Mouse (Mus musculus): ENCODE measurements at regions not wholly inside any gene's neighbourhood (a gene's known extent, or its start where the extent isn't known, plus 50 kb on each side); places are given as distances from the start of the nearest gene placed in this dataset.

DNA sequence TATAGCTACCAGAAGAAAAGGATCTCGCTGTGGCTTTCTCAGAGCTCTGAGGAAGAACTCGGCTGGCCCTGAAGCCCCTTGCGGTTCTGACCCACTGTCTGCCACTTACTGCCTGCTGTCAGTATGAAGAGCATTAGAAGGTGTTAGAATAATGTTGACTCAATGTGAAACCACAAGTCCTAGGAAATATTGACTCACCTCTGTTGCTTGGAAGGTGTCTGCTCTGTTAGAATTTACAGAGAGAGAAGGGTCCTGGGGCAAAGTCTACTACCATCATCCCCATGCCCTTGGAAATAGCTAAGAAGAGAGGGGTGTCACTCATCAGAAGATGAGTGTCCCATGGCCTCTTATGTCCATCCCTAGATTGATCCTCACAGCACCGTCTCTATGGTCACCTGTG is 197.9 kb downstream of the Hlx start:
- Histone ChIP-seq H3K4me2 (no peak overlapping the region), H3K9me3 (replicated peaks) (no peaks in the 10 kb centered on the region), H3K27ac (replicated peaks) (no peak overlapping the region), H3K9ac (no peak overlapping the region), H3K36me3 (replicated peaks) (no peaks in the 10 kb centered on the region), H3K4me1 (replicated peaks) (no peaks in the 10 kb centered on the region), H3K4me3 (replicated peaks) (no peak overlapping the region), H3K27me3 (no peaks in the 10 kb centered on the region)
- 59% methylated on average over 4 of the region's 4 CpGs for WGBS (ENCODE audit: insufficient replicate concordance)
- no peak for ATAC-seq (ENCODE audit: insufficient read depth)

DNA sequence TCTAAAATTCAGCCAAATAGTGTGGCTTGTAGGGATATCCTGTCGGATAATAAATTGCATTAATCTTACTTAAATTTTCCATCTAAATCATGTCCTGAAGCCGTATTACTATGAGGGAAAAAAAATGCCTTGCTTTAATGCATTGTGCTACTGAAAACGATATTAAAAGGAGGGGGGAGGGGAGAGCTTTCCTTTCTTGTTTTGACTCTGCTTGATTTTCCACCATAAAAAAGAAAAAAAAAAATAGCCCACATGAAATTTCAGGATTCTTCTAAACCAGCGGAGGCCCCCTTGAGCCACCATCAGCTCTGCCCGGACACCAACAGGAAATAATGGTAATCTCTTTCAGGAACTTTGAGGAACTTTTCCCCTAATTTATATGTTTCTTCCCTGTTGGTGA is 198.5 kb downstream of the Hlx start:
- WGBS (ENCODE audit: insufficient replicate concordance), result 41% methylated on average over 5 of the region's 5 CpGs
- no peak overlapping the region for H3K4me3 ChIP-seq (replicated peaks)

GRCm38 (mm10) chr1:184532488-184533055 is 199.8 kb downstream of the Hlx start:
- WGBS (ENCODE audit: insufficient replicate concordance), result 61% methylated on average over 8 of the region's 8 CpGs

More for the DNA sequence above, 198.5 kb downstream of the Hlx start:
- no peaks in the 10 kb centered on the region for H3K27me3 ChIP-seq
- H3K9me3 ChIP-seq (replicated peaks), result no peaks in the 10 kb centered on the region
- no peaks in the 10 kb centered on the region for H3K36me3 ChIP-seq (replicated peaks)
- H3K4me2 ChIP-seq, result no peak overlapping the region
- H3K4me1 ChIP-seq (replicated peaks), result no peaks in the 10 kb centered on the region
- no peak overlapping the region for H3K9ac ChIP-seq
- H3K27ac ChIP-seq (replicated peaks), result no peak overlapping the region
- ATAC-seq (ENCODE audit: insufficient read depth), result no peak

DNA sequence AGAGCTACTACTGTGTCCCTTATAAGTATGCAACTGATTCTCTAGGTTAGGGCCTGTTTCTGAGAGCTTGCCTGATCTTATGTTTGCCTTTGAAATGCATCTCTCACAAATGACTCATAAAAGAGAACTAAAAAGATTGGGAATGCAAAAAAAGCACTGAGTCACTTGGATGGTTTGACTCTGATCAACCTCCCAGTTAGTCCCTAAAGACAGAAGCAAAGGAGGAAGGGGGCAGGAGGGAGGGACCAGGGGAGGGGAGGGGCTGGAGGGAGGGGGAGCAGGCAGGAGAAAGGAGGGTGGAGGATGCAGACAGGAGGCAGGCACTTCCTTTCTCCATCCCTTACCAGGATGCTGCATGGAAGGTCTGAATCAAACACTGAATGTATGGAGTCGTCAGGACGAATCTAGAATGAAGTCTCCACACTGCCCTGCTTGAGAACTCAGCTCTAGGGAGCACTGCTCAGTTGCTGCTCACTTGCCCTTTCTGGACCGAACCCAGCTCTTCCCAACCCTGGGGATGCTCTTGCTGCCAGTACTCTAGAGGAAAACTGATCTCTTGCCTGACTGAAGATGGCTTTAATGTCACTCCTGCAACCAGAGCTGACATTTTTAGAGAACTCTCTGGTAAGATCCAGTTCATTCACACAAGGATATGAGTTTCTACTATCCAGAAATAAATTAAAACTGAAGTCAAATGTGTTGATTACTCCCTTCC is 201.7 kb downstream of the Hlx start:
- Histone ChIP-seq H3K4me1 (replicated peaks) (no peaks in the 10 kb centered on the region), H3K36me3 (replicated peaks) (no peaks in the 10 kb centered on the region), H3K9ac (no peak overlapping the region), H3K27me3 (no peaks in the 10 kb centered on the region), H3K4me3 (replicated peaks) (no peak overlapping the region), H3K4me2 (no peak overlapping the region), H3K9me3 (replicated peaks) (no peaks in the 10 kb centered on the region), H3K27ac (replicated peaks) (no peak overlapping the region)
- 49% methylated on average over 3 of the region's 3 CpGs for WGBS (ENCODE audit: insufficient replicate concordance)
- ATAC-seq (ENCODE audit: insufficient read depth), result no peak

More at GRCm38 (mm10) chr1:184532488-184533055, 199.8 kb downstream of the Hlx start:
- Histone ChIP-seq H3K4me3 (replicated peaks) (no peak overlapping the region), H3K36me3 (replicated peaks) (no peaks in the 10 kb centered on the region), H3K9me3 (replicated peaks) (no peaks in the 10 kb centered on the region), H3K9ac (no peak overlapping the region), H3K4me2 (no peak overlapping the region), H3K4me1 (replicated peaks) (no peaks in the 10 kb centered on the region), H3K27ac (replicated peaks) (no peak overlapping the region), H3K27me3 (no peaks in the 10 kb centered on the region)
- no peak for ATAC-seq (ENCODE audit: insufficient read depth)

GRCm38 (mm10) chr1:184525740-184526139 is 206.7 kb downstream of the Hlx start:
- no peaks in the 10 kb centered on the region for H3K36me3 ChIP-seq (replicated peaks)
- no peak overlapping the region for H3K9ac ChIP-seq
- H3K4me2 ChIP-seq, result no peak overlapping the region
- no peaks in the 10 kb centered on the region for H3K9me3 ChIP-seq (replicated peaks)
- H3K27me3 ChIP-seq, result no peaks in the 10 kb centered on the region
- 63% methylated on average over 4 of the region's 4 CpGs for WGBS (ENCODE audit: insufficient replicate concordance)
- no peaks in the 10 kb centered on the region for H3K4me1 ChIP-seq (replicated peaks)
- ATAC-seq (ENCODE audit: insufficient read depth), result no peak
- H3K4me3 ChIP-seq (replicated peaks), result no peak overlapping the region
- H3K27ac ChIP-seq (replicated peaks), result no peak overlapping the region

DNA sequence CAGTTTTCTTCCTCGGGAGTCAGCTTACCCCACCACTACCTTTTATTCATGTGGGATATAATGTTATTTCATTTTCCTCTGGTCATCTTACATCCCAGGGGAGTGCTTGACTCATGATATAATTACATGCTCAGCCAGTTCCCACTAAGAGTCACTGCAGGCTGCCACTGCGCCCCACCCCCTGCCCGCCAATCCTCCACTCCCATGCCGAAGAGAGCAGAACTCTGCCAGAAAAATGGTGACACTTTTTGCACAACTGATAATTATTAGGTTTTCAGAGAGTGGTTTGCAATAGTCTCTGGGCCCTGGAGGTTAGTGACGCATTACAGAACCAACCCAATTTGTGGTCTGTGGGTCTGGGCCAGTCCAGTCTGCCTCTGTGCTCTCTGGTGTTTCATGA is 212.9 kb downstream of the Hlx start:
- Histone ChIP-seq H3K9ac (no peak overlapping the region), H3K4me3 (replicated peaks) (no peak overlapping the region), H3K27ac (replicated peaks) (no peak overlapping the region), H3K4me1 (replicated peaks) (no peaks in the 10 kb centered on the region), H3K27me3 (no peaks in the 10 kb centered on the region), H3K36me3 (replicated peaks) (no peaks in the 10 kb centered on the region), H3K9me3 (replicated peaks) (no peaks in the 10 kb centered on the region), H3K4me2 (no peak overlapping the region)
- 73% methylated on average over 5 of the region's 5 CpGs for WGBS (ENCODE audit: insufficient replicate concordance)
- no peak for ATAC-seq (ENCODE audit: insufficient read depth)

DNA sequence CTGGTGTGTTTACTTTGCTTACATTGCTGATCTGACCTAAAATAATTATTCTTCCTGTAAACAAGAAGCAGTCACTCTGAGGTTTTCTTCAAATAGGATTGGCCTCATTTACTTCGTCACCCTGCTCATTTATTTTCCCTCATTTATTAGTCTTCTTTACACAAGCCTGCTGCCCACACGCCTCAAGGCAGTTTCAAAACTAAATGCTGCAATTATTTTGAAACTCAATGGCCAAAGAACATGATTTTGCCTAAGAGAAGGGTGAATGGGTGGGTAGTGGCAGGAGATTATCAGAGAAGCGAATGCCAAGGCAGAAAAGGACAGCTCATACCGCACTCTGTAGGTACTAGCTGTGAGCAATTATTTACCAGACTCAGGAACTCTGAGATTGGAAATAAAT is 227.8 kb downstream of the Hlx start:
- H3K36me3 ChIP-seq (replicated peaks), result no peaks in the 10 kb centered on the region
- 54% methylated on average over 4 of the region's 4 CpGs for WGBS (ENCODE audit: insufficient replicate concordance)
- no peak overlapping the region for H3K9ac ChIP-seq
- no peak overlapping the region for H3K27ac ChIP-seq (replicated peaks)
- no peak overlapping the region for H3K4me2 ChIP-seq
- H3K4me3 ChIP-seq (replicated peaks), result no peak overlapping the region
- H3K9me3 ChIP-seq (replicated peaks), result 0 out of 2 replicates have a peak, but pooled peaks cover 2% of the 10 kb centered on the region
- H3K4me1 ChIP-seq (replicated peaks), result no peaks in the 10 kb centered on the region
- H3K27me3 ChIP-seq, result no peaks in the 10 kb centered on the region
- no peak for ATAC-seq (ENCODE audit: insufficient read depth)

GRCm38 (mm10) chr1:184503827-184504355 is 228.5 kb downstream of the Hlx start:
- Histone ChIP-seq H3K27ac (replicated peaks) (no peak overlapping the region), H3K9me3 (replicated peaks) (0 out of 2 replicates have a peak, but pooled peaks cover 2% of the 10 kb centered on the region), H3K4me3 (replicated peaks) (no peak overlapping the region), H3K4me2 (no peak overlapping the region), H3K27me3 (no peaks in the 10 kb centered on the region), H3K9ac (no peak overlapping the region), H3K4me1 (replicated peaks) (no peaks in the 10 kb centered on the region), H3K36me3 (replicated peaks) (no peaks in the 10 kb centered on the region)
- ATAC-seq (ENCODE audit: insufficient read depth), result no peak
- 71% methylated on average over 4 of the region's 4 CpGs for WGBS (ENCODE audit: insufficient replicate concordance)

DNA sequence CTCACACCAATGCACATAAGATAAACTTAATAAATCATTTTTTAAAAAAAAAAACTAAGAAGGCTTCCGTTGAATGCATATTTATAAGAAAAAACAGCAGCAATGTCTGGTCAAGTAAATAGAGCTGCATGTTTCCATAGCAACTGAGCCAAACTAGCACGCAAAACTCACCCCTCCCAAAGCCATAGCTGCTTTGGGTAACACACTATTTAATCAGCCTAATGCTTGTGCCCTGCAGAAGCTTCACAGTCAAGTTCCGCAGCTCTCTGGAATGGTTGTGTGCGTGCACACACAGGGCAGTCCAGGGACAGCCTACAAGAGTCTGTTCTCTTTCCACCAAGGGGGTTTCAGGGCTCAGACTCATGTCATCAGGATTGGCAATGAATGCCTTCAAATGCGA is 231.7 kb downstream of the Hlx start:
- no peak overlapping the region for H3K4me2 ChIP-seq
- 58% methylated on average over 5 of the region's 5 CpGs for WGBS (ENCODE audit: insufficient replicate concordance)
- H3K4me3 ChIP-seq (replicated peaks), result no peak overlapping the region
- H3K27ac ChIP-seq (replicated peaks), result no peak overlapping the region
- 0 out of 2 replicates have a peak, but pooled peaks cover 2% of the 10 kb centered on the region for H3K9me3 ChIP-seq (replicated peaks)
- no peaks in the 10 kb centered on the region for H3K27me3 ChIP-seq
- H3K4me1 ChIP-seq (replicated peaks), result no peaks in the 10 kb centered on the region
- no peak overlapping the region for H3K9ac ChIP-seq
- H3K36me3 ChIP-seq (replicated peaks), result no peaks in the 10 kb centered on the region
- no peak for ATAC-seq (ENCODE audit: insufficient read depth)

DNA sequence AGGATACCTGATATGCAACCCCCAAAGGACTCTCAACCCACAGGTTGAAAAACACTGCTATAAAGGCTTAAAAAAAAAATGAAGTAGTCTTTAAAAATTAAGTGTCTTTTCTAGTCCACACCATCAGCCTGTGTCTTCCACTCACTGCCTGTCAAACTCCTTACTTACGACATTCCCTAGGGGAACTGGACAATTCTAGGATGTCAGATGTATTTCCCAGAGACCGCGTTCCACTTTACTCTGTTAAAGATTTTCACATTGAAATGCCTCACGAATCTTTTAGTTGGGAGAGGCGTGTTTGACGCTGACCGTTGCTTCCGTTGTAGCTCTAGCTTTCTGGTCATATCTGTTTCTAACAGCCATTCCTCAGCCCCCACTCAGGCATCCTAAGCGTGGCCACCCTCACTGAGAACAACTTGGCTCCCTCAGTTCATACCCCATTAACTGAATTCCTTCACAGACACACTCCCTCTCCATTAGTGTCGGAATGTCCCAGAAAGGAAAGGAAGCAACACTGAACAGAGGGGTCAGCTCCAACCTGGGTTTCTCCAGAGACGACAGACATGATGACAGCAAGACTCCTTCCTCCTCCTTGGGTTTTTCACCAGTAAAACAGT is 233.4 kb downstream of the Hlx start:
- H3K4me2 ChIP-seq, result no peak overlapping the region
- H3K36me3 ChIP-seq (replicated peaks), result no peaks in the 10 kb centered on the region
- no peaks in the 10 kb centered on the region for H3K27me3 ChIP-seq
- H3K9ac ChIP-seq, result no peak overlapping the region
- 54% methylated on average over 11 of the region's 11 CpGs for WGBS (ENCODE audit: insufficient replicate concordance)
- no peak for ATAC-seq (ENCODE audit: insufficient read depth)
- H3K9me3 ChIP-seq (replicated peaks), result 0 out of 2 replicates have a peak, but pooled peaks cover 2% of the 10 kb centered on the region
- H3K27ac ChIP-seq (replicated peaks), result no peak overlapping the region
- H3K4me1 ChIP-seq (replicated peaks), result no peaks in the 10 kb centered on the region
- H3K4me3 ChIP-seq (replicated peaks), result no peak overlapping the region

GRCm38 (mm10) chr1:184497007-184497406 is 235.4 kb downstream of the Hlx start:
- H3K4me3 ChIP-seq (replicated peaks), result no peak overlapping the region
- no peak overlapping the region for H3K4me2 ChIP-seq
- H3K9ac ChIP-seq, result no peak overlapping the region
- H3K27me3 ChIP-seq, result no peaks in the 10 kb centered on the region
- ATAC-seq (ENCODE audit: insufficient read depth), result no peak
- H3K36me3 ChIP-seq (replicated peaks), result no peaks in the 10 kb centered on the region
- no peak overlapping the region for H3K27ac ChIP-seq (replicated peaks)
- no peaks in the 10 kb centered on the region for H3K9me3 ChIP-seq (replicated peaks)
- no peaks in the 10 kb centered on the region for H3K4me1 ChIP-seq (replicated peaks)
- WGBS (ENCODE audit: insufficient replicate concordance), result 26% methylated on average over 1 of the region's 1 CpGs
